Mouse (Mus musculus) lung, postnatal 14 days (tissue): ENCODE data around the gene Styxl1.

Experiments used
- DNase-seq: peaks from one replicate; pipeline ENCODE4 v3.0.0; 2021

Gene Styxl1

DNA sequence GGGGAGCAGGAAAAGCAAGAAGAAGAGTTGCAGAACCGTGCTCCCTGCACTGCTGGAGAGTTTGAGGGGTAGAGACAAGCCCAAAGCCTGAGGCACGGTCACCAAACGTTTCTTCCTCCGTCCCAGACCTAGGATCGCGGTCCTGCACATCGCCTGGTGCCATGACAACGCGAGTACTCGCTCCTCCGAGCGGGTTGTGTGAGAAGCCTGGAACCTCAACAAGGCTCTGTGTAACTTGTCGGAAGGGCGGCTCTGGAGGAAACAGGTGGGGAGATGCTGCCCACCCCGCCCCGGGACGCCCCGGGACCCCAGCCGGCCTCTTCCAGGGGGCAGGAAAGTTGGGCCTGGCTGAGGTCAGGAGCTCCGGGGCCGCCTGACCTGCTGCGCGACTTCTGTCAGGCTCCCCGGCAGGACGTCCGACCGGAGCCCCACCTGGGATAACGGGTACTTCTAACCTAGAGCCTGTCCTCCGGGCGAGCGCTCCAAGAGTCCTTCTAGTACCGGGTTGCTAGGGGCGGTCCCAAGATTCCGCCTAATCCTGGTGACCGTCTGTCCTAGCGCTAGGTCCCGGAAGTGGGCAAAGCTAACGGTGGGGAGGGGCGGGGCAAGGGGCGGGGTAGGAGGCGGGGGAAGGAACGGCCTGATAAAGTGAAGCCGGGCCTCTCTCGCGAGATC, at the start of gene Styxl1:
Gene Styxl1, minus strand, starts transcription at position 590 of the 675 bp plus-strand sequence.
- DNase-seq, result no peak

DNA sequence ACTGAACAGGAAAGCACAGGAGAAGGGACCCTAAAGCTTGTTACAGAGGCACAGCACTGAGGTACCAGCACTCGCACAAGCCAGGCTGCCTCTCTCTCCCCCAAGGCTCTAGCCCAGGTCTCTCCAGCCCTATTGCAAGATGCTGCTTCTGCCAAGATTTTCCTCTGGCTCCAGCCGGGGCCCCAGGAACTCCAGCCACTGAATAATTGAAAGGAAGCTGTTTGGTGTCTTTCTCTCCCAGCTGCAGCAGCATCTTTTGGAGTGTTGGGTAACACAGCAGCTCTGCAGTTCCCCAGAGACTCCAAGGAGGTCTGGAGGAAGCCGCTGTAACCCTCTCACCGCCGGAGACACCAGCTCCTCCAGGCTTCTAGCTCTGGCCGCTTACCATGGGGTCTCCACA, 48.0 kb upstream of the Styxl1 start:
- DNase-seq, result no peak

DNA sequence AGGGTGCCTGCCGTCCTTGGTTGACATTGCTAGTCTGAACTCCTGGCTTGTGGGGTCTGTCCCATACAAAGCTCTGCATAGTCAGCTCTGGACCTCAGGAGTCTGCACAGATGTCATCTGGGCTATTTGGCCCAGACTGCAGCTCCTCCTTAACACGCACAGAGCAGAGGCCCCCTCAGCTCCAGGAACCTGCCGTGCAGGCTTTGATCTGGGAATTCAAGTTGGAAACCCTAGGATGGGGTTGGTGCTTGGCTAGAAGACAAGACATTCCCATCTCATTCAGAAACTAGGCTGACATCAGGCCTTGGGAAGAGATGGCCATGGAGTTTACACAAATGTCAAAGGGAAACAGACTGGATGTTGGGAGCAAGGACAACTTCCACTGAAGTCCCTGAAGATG, 46.3 kb upstream of the Styxl1 start:
- no peak for DNase-seq

GRCm38 (mm10) chr5:135822316-135822944, 44.2 kb upstream of the Styxl1 start:
- no peak for DNase-seq

GRCm38 (mm10) chr5:135818491-135818890, 40.3 kb upstream of the Styxl1 start:
- DNase-seq, result no peak

DNA sequence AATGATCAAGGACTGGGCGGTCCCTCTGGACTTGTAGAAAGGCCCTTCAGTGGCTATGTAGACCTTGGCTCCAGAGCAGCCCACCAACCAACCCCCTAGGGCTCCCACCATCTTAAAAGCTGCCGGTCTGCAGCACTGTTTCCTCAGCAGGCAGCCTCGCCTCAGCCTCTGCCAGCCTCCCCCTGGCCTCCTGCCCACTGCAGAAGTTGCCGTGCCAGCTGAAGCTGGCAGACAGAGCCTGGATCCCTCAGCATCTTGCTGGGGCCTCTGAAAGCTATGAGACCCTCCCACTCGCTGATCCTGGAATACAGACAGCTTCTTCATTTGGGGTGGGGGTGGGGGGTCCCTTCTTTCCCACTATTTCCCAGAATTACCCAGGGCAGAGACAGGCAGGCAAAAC, 34.8 kb upstream of the Styxl1 start:
- no peak for DNase-seq

GRCm38 (mm10) chr5:135807263-135807637, 29.1 kb upstream of the Styxl1 start:
- no peak for DNase-seq

DNA sequence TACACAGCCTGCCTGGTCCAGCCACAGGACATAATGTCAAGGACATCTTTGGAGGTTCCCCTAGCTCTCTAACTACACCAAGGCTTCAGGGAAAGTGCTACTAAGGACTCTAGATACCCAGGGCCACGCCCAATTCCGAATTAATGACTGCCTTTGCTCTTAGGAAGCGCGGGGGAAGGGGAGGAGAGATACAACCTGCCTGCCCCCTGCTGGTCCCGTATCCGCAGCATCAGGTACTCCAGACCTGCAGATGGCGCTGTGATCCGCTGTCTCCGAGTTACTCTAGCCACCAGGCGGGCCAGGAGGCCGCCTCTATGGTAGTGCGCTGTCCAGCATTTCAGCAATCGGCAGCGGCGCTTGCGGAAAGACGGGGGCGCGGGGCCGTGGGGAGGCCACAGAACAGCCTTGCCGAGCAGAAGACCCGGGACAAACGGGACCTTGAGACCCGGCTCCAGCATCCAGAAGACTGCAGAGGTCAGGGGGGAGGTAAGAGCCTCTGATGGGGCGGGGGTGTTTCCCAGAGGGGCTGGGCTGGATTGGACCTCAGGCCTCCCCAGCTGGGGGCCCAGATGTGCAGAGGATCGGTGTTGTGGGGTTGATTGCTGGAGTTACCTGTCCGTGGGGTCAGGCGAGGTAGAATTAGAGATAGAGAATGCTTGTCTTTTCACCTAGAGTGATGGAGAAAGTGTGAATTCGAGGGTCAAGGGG, 28.5 kb upstream of the Styxl1 start, which contains the start of gene Srrm3:
Gene Srrm3, plus strand, starts transcription at position 336 of the 708 bp plus-strand sequence.
- DNase-seq, result peak; percentile 95

DNA sequence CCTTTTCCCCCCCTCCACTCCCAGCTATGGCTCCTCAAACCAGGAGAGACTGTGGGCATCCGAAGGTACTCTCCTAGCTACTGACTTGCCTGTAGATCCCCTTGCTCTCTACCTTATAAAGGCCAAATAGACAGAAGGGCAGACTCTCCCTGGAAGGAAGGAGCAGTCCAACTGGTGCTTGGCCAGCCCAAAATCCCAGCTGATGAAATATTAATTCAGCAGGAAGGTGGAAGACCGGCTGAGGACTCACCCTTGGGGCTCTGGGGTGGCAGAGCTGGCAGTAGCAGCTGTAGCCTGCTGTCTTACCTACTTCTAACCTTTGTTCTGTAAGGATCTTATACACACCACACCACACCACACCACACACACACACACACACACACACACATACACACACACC, 26.6 kb upstream of the Styxl1 start:
- DNase-seq, result no peak

DNA sequence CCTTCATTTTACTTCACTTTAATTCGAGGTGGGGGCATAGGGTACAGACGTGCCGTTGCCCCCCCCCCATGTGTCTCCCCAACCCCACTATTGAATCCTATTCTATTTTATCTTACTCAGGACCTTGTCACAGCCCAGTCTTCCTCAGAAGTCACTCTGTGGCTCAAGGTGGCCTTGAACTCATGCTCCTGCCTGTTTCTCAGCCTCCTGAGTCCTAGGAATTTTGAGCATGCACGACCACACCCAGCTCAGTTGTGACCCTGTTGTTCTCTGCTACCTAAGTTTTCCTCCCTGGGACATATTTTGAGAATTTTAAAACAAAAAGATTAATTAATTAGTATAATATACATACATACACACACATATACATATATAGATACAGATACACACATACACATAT, 25.5 kb upstream of the Styxl1 start:
- no peak for DNase-seq

- no peak for DNase-seq
Observed at GRCm38 (mm10) chr5:135803135-135803534, 24.9 kb upstream of the Styxl1 start.

- no peak for DNase-seq
Observed at GRCm38 (mm10) chr5:135802641-135803040, 24.5 kb upstream of the Styxl1 start.

DNA sequence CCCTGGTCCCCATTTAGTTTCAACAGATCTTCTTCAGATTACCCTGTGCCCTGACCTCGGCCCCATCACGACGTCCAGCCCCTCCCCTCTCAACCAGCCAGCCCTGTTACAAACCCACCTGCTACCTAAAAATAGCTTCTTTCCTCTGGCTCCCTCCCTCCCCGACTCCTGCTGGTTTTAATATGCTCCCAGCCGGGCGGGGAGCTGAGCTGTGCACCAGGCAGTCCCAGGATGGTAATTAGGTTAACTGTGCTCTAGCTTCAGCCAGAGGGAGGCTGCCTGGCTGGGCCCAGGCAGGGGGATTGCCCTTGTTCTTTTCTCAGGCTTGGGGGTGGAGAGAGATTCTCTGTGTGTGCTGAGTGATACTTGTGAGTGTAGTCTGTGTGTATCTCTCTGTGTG, 22.7 kb upstream of the Styxl1 start:
- no peak for DNase-seq

- no peak for DNase-seq
Observed at GRCm38 (mm10) chr5:135799746-135800145, 21.6 kb upstream of the Styxl1 start.

DNA sequence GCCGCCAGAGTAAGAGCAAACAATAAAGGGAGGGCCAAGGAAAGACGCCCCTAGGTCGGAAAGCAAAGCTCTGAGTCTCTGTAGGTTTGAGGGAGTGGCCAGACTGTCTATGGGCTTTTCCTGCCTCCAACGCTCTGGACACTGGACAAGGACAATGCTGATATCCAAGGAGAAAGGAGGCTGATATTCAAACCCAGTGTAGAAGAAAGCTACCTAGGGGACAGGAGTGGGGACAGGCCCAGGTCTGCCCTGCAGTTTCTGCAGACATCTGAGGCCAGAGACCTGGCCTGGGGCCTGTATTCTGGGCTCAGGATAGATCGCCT, 16.6 kb upstream of the Styxl1 start:
- no peak for DNase-seq

GRCm38 (mm10) chr5:135793996-135794858, 16.0 kb upstream of the Styxl1 start:
- peak; percentile 89 for DNase-seq

GRCm38 (mm10) chr5:135782901-135783300, 4.7 kb upstream of the Styxl1 start:
- no peak for DNase-seq

GRCm38 (mm10) chr5:135780331-135780730, 2.1 kb upstream of the Styxl1 start:
- DNase-seq, result no peak

GRCm38 (mm10) chr5:135778471-135779445, 573 bp upstream of the Styxl1 start, which contains the start of gene Mdh2:
TSS of gene Mdh2 (plus strand) at chr5:135778480.
- peak; percentile 100 for DNase-seq

GRCm38 (mm10) chr5:135776546-135776945, 1.6 kb downstream of the Styxl1 start:
- no peak for DNase-seq

DNA sequence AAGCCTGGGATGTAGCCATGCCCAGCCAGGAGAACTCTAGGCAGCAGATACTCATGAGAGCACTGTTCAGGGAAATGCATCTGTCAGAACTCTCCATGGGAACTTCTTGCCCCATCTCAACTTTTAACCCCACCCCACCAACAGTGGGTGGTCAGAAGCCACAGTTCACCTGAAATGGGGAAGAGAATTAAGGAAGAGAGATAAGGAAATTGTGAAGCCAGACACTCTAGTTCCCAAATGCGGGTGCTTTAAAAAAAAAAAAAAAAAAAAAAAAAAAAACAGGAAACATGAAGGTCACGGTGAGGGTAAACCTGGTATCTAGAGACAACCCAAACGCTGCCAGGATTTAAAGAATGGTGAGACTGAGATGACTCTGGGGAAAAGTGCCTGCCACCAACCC, 5.7 kb downstream of the Styxl1 start:
- no peak for DNase-seq

DNA sequence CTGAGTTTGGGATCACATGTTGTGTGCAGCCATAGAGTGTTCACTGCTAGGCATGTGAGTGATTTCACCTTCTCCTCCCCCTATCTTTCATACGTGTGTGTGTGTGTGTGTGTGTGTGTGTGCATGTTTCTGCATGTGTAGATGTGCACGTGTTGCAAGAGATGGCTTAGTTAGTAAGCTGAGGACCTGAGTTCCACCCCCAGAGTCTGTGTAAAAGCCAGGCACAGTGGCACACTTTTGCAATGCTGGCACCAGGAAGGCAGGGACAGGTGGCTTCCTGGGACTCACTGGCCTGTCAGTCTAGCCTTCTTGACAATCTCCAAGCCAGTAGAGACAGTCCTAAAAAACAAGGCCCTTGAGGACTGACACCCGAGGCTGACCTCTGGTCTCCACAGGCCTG, 13.2 kb downstream of the Styxl1 start:
- DNase-seq, result no peak
